Mouse (Mus musculus): ENCODE results near the gene Dctn5. TPM values are rescaled to one million over a fixed set of nuclear protein-coding genes. Genes with fewer than 3 reads are reported as not detected.

Gene Dctn5
- polyA plus RNA-seq, 1 experiment from 2014 or later: 95.4 TPM

GRCm38 (mm10) chr7:122171613-122172012 is 38.8 kb downstream of the Dctn5 start:
- WGBS: 53% methylated on average over 10 of the region's 10 CpGs
- no peak overlapping the region for H3K4me2 ChIP-seq
- ATAC-seq (replicated peaks; ENCODE audit: low FRiP score): no peak
- no peak overlapping the region for H3K4me3 ChIP-seq (ENCODE audit: low read depth, low read length)
- no peaks in the 10 kb centered on the region for H3K27me3 ChIP-seq (replicated peaks; ENCODE audit: control insufficient read depth, insufficient read depth, low read length)
- H3K4me1 ChIP-seq (replicated peaks; ENCODE audit: control insufficient read depth, insufficient read depth, low read length): no peaks in the 10 kb centered on the region
- H3K9me3 ChIP-seq (ENCODE audit: control insufficient read depth, low read length): no peaks in the 10 kb centered on the region
- H3K9ac ChIP-seq (ENCODE audit: low read depth, low read length): no peak overlapping the region
- no peak overlapping the region for H3K27ac ChIP-seq (ENCODE audit: low read depth, low read length)
- H3K36me3 ChIP-seq (ENCODE audit: control insufficient read depth, insufficient read depth, low read length): peaks cover 36% of the 10 kb centered on the region
- DNase-seq (ENCODE audit: low spot score): no peak

- H3K27me3 ChIP-seq (replicated peaks; ENCODE audit: control insufficient read depth, insufficient read depth, low read length): 0 out of 2 replicates have a peak, but pooled peaks cover 2% of the 10 kb centered on the region
- H3K4me1 ChIP-seq (replicated peaks; ENCODE audit: control insufficient read depth, insufficient read depth, low read length): no peaks in the 10 kb centered on the region
- H3K4me3 ChIP-seq (ENCODE audit: low read depth, low read length): no peak overlapping the region
- H3K9ac ChIP-seq (ENCODE audit: low read depth, low read length): no peak overlapping the region
- no peaks in the 10 kb centered on the region for H3K36me3 ChIP-seq (ENCODE audit: control insufficient read depth, insufficient read depth, low read length)
- no peak overlapping the region for H3K27ac ChIP-seq (ENCODE audit: low read depth, low read length)
- DNase-seq (ENCODE audit: low spot score) (no peak), ATAC-seq (replicated peaks; ENCODE audit: low FRiP score) (no peak)
- H3K9me3 ChIP-seq (ENCODE audit: control insufficient read depth, low read length): no peaks in the 10 kb centered on the region
- no peak overlapping the region for H3K4me2 ChIP-seq
- WGBS: 74% methylated on average over 7 of the region's 7 CpGs
Observed at GRCm38 (mm10) chr7:122180720-122181119, 47.9 kb downstream of the Dctn5 start.

- DNase-seq (ENCODE audit: low spot score): no peak
- WGBS: 64% methylated on average over 5 of the region's 5 CpGs
- Histone ChIP-seq H3K9ac (ENCODE audit: low read depth, low read length) (no peak overlapping the region), H3K36me3 (ENCODE audit: control insufficient read depth, insufficient read depth, low read length) (no peaks in the 10 kb centered on the region), H3K4me2 (no peak overlapping the region), H3K4me3 (ENCODE audit: low read depth, low read length) (no peak overlapping the region), H3K4me1 (replicated peaks; ENCODE audit: control insufficient read depth, insufficient read depth, low read length) (no peaks in the 10 kb centered on the region), H3K27me3 (replicated peaks; ENCODE audit: control insufficient read depth, insufficient read depth, low read length) (0 out of 2 replicates have a peak, but pooled peaks cover 2% of the 10 kb centered on the region), H3K9me3 (ENCODE audit: control insufficient read depth, low read length) (no peaks in the 10 kb centered on the region), H3K27ac (ENCODE audit: low read depth, low read length) (no peak overlapping the region)
- ATAC-seq (replicated peaks; ENCODE audit: low FRiP score): no peak
Observed at GRCm38 (mm10) chr7:122184569-122184968, 51.7 kb downstream of the Dctn5 start.

GRCm38 (mm10) chr7:122186043-122186442 is 53.2 kb downstream of the Dctn5 start, which contains the start of gene Ern2:
TSS of gene Ern2 (minus strand) at chr7:122186207.
- DNase-seq (ENCODE audit: low spot score) (no peak), ATAC-seq (replicated peaks; ENCODE audit: low FRiP score) (no peak)
- WGBS: 16% methylated on average over 17 of the region's 17 CpGs
- no peak within 1 kb of the TSS for H3K4me3 ChIP-seq (ENCODE audit: low read depth, low read length)
- no peak within 1 kb of the TSS for H3K27ac ChIP-seq (ENCODE audit: low read depth, low read length)
- no peak within 1 kb of the TSS for H3K9ac ChIP-seq (ENCODE audit: low read depth, low read length)
- no peak within 1 kb of the TSS for H3K4me2 ChIP-seq
- H3K27me3 ChIP-seq (replicated peaks; ENCODE audit: control insufficient read depth, insufficient read depth, low read length): 0 out of 2 replicates have a peak, but pooled peaks cover 2% of the 10 kb centered on the region
- H3K4me1 ChIP-seq (replicated peaks; ENCODE audit: control insufficient read depth, insufficient read depth, low read length): no peaks in the 10 kb centered on the region
- no peaks in the 10 kb centered on the region for H3K9me3 ChIP-seq (ENCODE audit: control insufficient read depth, low read length)
- no peaks in the 10 kb centered on the region for H3K36me3 ChIP-seq (ENCODE audit: control insufficient read depth, insufficient read depth, low read length)

GRCm38 (mm10) chr7:122189484-122189883 is 56.6 kb downstream of the Dctn5 start:
- Histone ChIP-seq H3K9ac (ENCODE audit: low read depth, low read length) (no peak overlapping the region), H3K4me1 (replicated peaks; ENCODE audit: control insufficient read depth, insufficient read depth, low read length) (no peaks in the 10 kb centered on the region), H3K9me3 (ENCODE audit: control insufficient read depth, low read length) (no peaks in the 10 kb centered on the region), H3K36me3 (ENCODE audit: control insufficient read depth, insufficient read depth, low read length) (no peaks in the 10 kb centered on the region), H3K4me2 (no peak overlapping the region), H3K27ac (ENCODE audit: low read depth, low read length) (no peak overlapping the region), H3K27me3 (replicated peaks; ENCODE audit: control insufficient read depth, insufficient read depth, low read length) (0 out of 2 replicates have a peak, but pooled peaks cover 2% of the 10 kb centered on the region), H3K4me3 (ENCODE audit: low read depth, low read length) (no peak overlapping the region)
- DNase-seq (ENCODE audit: low spot score): peak; percentile 56
- 24% methylated on average over 7 of the region's 7 CpGs for WGBS
- ATAC-seq (replicated peaks; ENCODE audit: low FRiP score): peak; percentile 34; the same call in 1 of the 2 replicates

GRCm38 (mm10) chr7:122191097-122191496 is 58.3 kb downstream of the Dctn5 start:
- Histone ChIP-seq H3K9ac (ENCODE audit: low read depth, low read length) (no peak overlapping the region), H3K27me3 (replicated peaks; ENCODE audit: control insufficient read depth, insufficient read depth, low read length) (no peaks in the 10 kb centered on the region), H3K36me3 (ENCODE audit: control insufficient read depth, insufficient read depth, low read length) (no peaks in the 10 kb centered on the region), H3K9me3 (ENCODE audit: control insufficient read depth, low read length) (no peaks in the 10 kb centered on the region), H3K4me1 (replicated peaks; ENCODE audit: control insufficient read depth, insufficient read depth, low read length) (no peaks in the 10 kb centered on the region), H3K4me3 (ENCODE audit: low read depth, low read length) (no peak overlapping the region), H3K27ac (ENCODE audit: low read depth, low read length) (no peak overlapping the region), H3K4me2 (no peak overlapping the region)
- DNase-seq (ENCODE audit: low spot score) (no peak), ATAC-seq (replicated peaks; ENCODE audit: low FRiP score) (no peak)
- 58% methylated on average over 10 of the region's 10 CpGs for WGBS

GRCm38 (mm10) chr7:122193919-122194318 is 61.1 kb downstream of the Dctn5 start:
- H3K9me3 ChIP-seq (ENCODE audit: control insufficient read depth, low read length): no peaks in the 10 kb centered on the region
- no peak for DNase-seq (ENCODE audit: low spot score)
- H3K36me3 ChIP-seq (ENCODE audit: control insufficient read depth, insufficient read depth, low read length): no peaks in the 10 kb centered on the region
- no peak overlapping the region for H3K9ac ChIP-seq (ENCODE audit: low read depth, low read length)
- H3K27me3 ChIP-seq (replicated peaks; ENCODE audit: control insufficient read depth, insufficient read depth, low read length): no peaks in the 10 kb centered on the region
- no peak overlapping the region for H3K4me2 ChIP-seq
- no peak overlapping the region for H3K27ac ChIP-seq (ENCODE audit: low read depth, low read length)
- no peak for ATAC-seq (replicated peaks; ENCODE audit: low FRiP score)
- no peaks in the 10 kb centered on the region for H3K4me1 ChIP-seq (replicated peaks; ENCODE audit: control insufficient read depth, insufficient read depth, low read length)
- no peak overlapping the region for H3K4me3 ChIP-seq (ENCODE audit: low read depth, low read length)

- DNase-seq (ENCODE audit: low spot score) (no peak), ATAC-seq (replicated peaks; ENCODE audit: low FRiP score) (no peak)
- Histone ChIP-seq H3K9ac (ENCODE audit: low read depth, low read length) (no peak overlapping the region), H3K4me1 (replicated peaks; ENCODE audit: control insufficient read depth, insufficient read depth, low read length) (no peaks in the 10 kb centered on the region), H3K27ac (ENCODE audit: low read depth, low read length) (no peak overlapping the region), H3K9me3 (ENCODE audit: control insufficient read depth, low read length) (no peaks in the 10 kb centered on the region), H3K27me3 (replicated peaks; ENCODE audit: control insufficient read depth, insufficient read depth, low read length) (no peaks in the 10 kb centered on the region), H3K4me3 (ENCODE audit: low read depth, low read length) (no peak overlapping the region), H3K4me2 (no peak overlapping the region), H3K36me3 (ENCODE audit: control insufficient read depth, insufficient read depth, low read length) (no peaks in the 10 kb centered on the region)
- WGBS: 68% methylated on average over 9 of the region's 9 CpGs
Observed at GRCm38 (mm10) chr7:122196771-122197170, 63.9 kb downstream of the Dctn5 start.

- ATAC-seq (replicated peaks; ENCODE audit: low FRiP score): no peak
- H3K36me3 ChIP-seq (ENCODE audit: control insufficient read depth, insufficient read depth, low read length): no peaks in the 10 kb centered on the region
- H3K27me3 ChIP-seq (replicated peaks; ENCODE audit: control insufficient read depth, insufficient read depth, low read length): no peaks in the 10 kb centered on the region
- H3K4me2 ChIP-seq: no peak overlapping the region
- no peak for DNase-seq (ENCODE audit: low spot score)
- H3K4me1 ChIP-seq (replicated peaks; ENCODE audit: control insufficient read depth, insufficient read depth, low read length): no peaks in the 10 kb centered on the region
- H3K9me3 ChIP-seq (ENCODE audit: control insufficient read depth, low read length): no peaks in the 10 kb centered on the region
- 34% methylated on average over 4 of the region's 4 CpGs for WGBS
- H3K4me3 ChIP-seq (ENCODE audit: low read depth, low read length): no peak overlapping the region
- H3K27ac ChIP-seq (ENCODE audit: low read depth, low read length): no peak overlapping the region
- H3K9ac ChIP-seq (ENCODE audit: low read depth, low read length): no peak overlapping the region
Observed at GRCm38 (mm10) chr7:122197306-122197705, 64.5 kb downstream of the Dctn5 start.

Measured in liver, embryonic 11.5 days (tissue).